Mouse (Mus musculus): Measurements from ENCODE around the gene Cend1. TPM values are rescaled to one million over a fixed set of nuclear protein-coding genes. Genes with fewer than 3 reads are reported as not detected.
"Not testable (repeated sequence)": the region's sequence is repeated elsewhere in the genome, so short reads cannot be mapped to it uniquely, and the experiment has no call there.

Cend1 gene
- total RNA-seq, 2 experiments from 2014 or later, result 288 to 314 TPM

DNA sequence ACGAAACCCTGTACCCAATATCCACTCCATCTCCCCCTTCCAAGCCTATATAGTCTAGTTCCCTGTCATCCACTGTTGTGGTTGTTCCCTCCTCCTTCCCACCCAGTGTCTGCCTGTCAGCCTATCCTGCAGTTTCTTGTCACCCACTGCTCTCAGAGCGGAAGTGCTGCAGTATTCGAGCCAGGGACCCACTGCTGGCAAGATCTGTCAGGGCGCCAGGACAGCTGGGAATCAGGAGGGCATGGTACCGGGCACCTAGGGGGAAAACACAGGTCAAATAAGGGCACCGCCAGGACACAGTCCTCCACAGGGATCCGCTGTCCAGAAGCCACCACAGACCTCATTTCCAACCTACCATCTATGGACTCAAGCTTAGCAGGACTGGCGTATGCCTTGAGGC lies 18.7 kb downstream of the Cend1 start:
- intact Hi-C loops (cut with DNase I), result loop anchor here (2.0 to 5.0 kb wide), 2 partner anchors 47 to 114 kb away; partner anchors contain the start of gene Pnpla2
- DNase-seq (ENCODE audit: low spot score in 2 of 2), result no peak

DNA sequence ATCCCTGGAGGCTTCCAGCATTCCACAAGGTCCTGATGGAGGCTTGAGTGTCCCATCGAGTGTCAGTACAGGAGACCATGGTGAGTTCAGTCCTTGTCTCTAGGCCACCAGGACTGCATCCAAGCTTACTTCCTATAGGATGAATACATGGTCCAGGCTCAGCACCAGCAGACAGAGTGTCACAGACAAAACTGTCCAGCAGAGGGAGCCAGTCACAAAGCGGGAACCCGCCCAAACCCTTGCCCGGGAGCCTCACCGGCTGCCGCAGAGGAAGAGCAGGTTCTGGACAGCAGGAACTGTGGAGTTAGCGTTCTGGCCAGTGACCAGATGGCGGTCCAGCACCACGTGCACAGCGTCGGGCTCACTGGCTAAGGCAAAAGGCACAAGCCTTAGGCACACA lies 20.5 kb downstream of the Cend1 start:
- intact Hi-C loops (cut with DNase I), result no loop called here
- DNase-seq (ENCODE audit: low spot score in 2 of 2), result peak; percentile 85 to 89

DNA sequence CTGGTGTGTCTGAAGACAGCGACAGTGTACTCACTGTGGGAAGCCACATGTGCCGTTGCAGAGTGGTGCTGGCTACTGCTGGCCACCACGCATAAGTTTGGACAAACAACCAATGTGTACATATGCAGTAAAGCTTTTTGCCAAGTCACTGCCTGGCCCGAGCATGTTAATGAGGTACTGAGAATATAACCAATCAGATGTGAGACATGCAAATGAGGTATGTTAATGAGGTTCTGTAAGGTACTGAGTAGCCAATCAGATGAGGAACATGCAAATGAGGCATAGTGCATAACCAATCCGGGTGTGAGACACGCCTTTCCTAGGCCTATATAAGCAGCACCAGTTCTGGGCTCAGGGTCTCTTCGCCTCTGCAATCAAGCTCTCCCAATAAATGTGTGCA lies 21.6 kb downstream of the Cend1 start:
- intact Hi-C loops (cut with DNase I); DNase-seq (ENCODE audit: low spot score in 2 of 2): not testable (repeated sequence)

DNA sequence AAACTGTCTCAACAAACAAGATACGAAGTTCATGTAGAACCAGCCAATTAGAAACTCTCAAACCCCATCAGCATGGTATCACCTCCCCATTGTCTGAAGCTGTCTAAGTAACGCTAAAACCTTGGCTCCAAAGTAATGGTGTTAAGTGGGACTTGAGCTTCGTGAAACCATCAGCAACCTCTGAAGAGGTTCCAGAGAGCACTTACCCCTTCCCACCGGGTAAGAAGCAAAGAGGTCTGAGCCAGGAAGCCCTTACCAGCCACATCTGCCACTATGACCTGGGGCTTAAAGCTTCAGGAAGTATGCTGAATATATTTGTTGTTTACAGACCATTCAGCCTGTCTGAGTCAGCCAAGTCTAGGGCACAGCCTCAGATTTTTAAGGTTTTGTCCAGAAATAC lies 23.8 kb downstream of the Cend1 start:
- intact Hi-C loops (cut with DNase I), result no loop called here
- no peak for DNase-seq (ENCODE audit: low spot score in 2 of 2)

DNA sequence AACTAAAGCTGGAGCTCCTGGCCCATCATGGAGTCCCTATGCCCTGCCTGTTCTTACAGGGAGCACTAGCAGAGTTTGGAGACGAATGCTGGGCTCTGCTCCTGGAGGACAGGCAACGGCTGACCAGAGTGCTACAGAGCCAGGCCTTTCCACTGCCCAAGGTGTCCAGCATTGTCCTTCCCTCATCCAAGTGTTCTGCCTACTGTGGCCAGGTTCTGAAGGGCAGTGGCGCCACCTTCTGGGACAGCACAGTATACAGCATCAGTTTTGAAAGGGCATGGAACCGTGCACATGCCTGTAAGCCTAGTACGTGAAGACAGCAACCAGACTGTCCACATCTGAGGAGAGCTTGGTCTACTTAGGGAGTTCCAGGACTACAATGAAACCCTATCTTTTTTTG lies 26.0 kb downstream of the Cend1 start:
- intact Hi-C loops (cut with DNase I), result no loop called here
- DNase-seq (ENCODE audit: low spot score in 2 of 2), result no peak

DNA sequence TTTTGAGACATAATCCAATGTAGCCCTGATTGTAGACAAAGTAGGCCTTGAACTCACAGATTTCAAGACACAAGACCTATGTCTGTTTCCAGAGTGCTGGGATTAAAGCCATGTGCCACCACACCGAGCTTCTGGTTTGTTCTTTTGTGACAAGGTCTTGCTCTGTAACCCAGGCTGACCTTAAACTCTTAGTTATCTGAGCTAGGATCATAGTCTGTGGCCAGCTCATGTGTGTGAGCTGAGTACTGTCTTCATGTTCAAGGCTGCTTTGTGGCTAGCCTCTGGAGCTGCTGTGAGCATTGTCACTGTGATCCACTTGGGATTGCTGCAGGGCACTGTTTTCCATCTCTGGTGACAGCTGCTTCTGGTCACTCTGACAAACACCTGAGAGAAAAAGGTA lies 33.9 kb downstream of the Cend1 start:
- intact Hi-C loops (cut with DNase I), result no loop called here
- DNase-seq (ENCODE audit: low spot score in 2 of 2), result no peak

DNA sequence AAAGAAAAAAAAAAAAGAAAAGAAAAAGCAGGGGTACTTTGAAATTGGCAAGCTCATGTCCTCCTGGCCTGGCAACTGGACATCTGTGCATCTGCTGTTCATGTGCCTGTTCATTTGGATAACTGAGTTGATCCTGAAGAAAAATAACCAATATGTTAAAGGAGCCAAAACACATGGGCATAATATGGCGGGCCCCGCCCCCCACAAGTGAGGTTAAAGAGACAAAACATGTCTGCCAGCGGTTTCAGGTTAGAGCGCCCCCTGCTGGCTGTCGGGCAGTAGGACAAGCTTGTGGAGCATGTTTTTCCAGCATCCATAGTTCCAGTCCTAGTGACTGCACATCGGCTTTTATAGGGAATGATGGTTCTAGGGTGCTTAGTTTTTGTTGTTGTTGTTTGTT lies 34.5 kb downstream of the Cend1 start:
- DNase-seq (ENCODE audit: low spot score in 2 of 2), result peak in 1 of 2 experiments; percentile 43
- intact Hi-C loops (cut with DNase I), result no loop called here

DNA sequence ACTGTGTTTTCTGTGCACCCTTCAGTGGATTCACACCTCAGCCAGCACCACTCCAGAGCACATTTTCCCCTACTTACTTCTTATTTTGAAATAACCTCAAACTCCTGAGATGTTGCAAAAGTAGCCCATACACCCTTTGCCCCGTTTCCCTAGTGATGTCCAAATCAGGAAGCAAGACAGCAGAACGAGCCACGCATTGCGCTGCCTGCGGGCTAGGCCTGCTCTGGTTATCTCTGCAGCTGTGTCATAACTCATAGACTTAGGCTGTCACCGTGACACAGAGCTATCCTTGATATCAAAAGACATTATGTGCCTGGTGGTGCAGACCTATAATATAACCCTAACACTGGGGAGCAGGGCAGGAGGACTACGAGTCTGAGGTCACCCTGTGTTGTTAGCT lies 35.1 kb downstream of the Cend1 start:
- DNase-seq (ENCODE audit: low spot score in 2 of 2), result no peak
- intact Hi-C loops (cut with DNase I), result no loop called here

DNA sequence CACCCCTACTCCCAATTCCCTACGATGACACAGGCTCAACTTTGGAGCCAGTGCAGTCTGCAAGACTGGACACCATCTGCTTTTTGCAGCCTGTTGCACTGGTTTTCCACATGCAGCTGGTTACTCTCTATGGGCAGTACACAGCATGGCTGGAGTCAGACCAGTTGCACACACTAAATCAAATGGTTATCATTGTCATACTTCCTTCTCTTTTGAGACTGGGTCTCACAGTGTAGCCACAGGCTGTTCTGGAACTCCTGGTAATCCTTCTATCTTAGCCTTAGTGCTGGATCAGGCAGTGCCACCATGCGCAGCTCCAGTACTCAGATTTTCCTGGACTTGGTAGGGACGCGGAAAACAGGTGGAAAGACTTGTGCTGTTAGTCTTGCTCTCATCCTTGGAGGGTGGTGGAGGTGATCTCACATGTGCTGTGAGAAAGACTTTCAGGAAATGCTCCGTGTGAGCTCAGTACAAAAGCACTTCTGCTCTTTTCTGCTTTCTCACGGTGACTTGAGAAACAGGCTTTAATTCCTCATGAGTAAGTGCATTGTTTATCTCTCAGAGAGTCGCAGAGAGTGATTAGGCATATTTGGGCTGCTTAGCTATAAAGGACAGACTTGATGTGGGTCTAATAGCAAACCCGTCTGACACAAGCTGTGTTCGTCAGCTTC lies 36.6 kb downstream of the Cend1 start:
- intact Hi-C loops (cut with DNase I), result no loop called here
- no peak for DNase-seq (ENCODE audit: low spot score in 2 of 2)

DNA sequence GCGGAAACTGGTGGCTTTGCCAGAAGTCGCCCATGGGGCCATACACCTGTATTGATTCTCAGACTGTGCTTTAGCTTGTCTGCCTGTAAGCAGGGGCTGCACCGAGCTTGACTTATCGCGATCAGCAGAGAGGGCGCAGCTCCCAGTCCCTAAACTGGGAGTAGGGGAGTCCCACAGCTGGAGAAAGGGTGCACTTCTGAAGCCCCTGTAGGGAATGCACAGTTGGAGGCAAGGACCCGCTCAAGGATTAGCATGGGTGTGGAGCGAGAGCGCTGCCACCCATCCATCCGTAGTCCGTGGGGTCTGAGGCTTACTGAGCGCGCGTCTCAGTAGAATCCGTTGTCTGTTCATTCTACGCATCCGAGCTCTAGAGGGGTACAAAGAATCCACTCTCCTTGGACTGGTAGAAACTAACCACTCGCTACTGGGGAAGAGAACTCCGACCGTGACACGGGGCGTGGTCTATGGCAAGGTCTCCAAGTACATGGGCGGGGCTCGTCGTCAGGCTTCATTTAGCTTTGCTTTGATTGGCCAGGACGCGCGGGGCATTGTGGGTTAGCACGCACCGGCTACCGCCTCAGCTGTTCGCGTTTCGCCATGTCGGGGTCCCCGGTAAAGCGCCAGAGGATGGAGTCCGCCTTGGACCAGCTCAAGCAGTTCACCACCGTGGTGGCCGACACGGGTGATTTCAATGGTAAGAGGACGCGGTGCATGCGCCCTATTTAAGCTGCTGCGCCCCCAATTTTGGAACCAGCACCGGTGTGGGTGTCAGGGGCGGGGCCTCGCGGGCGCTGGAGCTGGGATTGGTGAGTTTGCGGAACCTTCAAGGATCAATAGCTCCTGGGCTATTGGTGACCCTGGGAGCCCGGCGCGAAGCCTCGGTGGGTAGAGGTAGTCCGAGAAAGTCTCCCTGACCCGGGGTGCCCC lies 37.4 kb downstream of the Cend1 start, which contains the start of gene Taldo1:
TSS of gene Taldo1 (plus strand) at position 575 of the 927 bp plus-strand sequence.
- peak; percentile 97 for DNase-seq (ENCODE audit: low spot score in 2 of 2)
- intact Hi-C loops (cut with DNase I), result no loop called here

DNA sequence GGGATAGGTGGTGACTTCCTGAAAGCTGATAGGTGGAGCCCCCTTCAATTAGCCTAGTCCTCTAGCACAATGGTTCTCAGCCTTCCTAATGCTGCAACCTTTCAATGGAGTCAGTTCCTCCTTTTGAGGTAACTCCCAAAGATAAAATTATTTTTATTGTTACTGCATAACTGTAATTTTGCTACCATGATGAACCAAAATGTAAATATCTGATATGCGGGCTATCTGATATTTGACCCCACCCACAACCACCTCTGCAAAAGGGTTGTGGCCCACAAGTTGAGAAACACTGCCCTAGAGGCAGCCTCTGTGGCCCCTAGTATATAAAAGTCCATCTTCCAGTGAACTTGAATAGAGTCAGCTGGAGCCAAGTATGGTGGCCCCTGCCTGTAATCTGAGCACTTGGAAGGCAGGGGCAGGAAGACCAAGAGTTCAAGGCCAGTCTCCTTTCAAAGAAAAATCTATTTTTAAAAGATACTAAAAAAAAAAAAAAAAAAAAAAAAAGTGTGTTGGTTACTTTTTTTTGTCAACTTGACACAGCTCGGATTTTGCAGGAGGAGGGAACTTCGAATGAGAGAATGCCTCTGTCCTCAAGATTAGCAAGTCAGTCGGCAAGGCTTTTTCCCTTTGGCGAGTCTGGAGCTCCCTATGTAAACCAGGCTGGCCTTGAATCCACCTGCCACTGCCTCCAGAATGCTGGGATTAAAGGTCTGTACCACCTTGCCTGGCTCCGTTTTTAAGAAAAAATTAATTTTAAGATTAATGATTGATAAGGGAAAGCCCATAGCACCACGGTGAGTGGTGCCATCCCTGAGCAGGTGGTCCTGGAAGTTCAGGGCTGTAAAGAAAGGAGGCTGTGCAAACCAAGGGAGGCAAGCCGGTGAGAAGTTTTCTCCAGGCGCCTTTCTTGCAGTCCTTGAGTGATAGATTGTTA lies 38.7 kb downstream of the Cend1 start:
- no peak for DNase-seq (ENCODE audit: low spot score in 2 of 2)

DNA sequence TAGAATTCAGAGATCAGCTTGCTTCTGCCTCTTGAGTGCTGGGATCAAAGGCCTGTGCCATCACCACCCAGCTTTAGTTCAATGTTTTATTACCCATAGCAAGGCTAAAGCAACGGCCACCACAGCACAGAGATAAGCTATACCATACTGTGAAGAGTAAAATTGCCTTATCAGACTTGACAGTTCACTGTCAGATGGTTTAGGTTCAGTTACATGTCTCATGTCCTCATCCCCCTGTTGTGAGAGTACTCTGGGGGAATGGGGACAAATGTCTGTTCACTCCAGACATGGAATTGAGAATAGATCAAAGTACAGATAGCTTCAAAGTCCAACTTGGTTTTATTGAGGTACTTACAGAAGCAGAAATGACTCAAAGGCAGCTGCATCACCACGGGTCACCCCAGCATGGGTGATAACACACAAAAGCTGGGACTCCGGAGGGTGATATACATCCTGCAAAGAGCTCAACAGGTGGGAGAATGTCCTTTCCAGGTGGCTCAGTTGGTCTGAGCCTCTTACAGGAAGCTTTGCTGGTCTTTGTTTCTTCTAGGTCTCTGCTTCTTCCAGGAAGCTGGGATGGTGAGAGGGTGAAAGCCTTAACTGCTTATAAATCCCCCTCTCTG lies 40.7 kb downstream of the Cend1 start:
- intact Hi-C loops (cut with DNase I), result no loop called here
- DNase-seq (ENCODE audit: low spot score in 2 of 2), result no peak

More for the DNA sequence above, 38.7 kb downstream of the Cend1 start:
- intact Hi-C loops (cut with DNase I), result no loop called here

DNA sequence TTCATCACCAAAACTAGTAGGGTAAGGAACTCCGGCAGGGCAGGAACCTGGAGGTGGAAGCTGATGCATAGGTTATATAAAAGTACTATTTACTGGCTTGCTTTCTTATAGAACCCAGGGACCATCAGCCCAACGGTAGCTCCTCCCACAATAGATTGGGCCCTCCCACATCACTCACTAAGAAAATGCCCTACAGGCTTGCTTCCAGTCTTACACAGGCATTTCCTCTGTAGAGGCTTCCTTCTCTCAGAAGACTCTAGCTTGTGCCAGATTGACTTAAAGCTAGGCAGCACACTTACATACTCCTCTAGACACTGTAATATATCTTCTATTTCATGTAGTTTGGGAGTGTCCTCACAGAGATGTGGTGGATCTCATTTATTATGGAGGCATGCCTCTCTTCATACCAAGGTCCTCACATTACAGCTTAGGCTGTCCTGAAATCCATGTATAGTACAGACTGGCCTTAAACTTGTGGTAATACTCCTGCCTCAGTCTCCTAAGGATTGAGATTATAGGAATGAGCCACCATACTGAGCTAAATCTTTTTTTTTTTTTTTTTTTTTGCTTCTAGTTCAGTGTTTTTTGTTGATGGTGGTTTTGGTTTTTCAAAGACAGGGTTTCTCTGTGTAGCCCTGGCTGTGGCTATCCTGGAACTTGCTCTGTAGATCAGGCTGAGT lies 41.3 kb downstream of the Cend1 start:
- intact Hi-C loops (cut with DNase I), result no loop called here
- no peak for DNase-seq (ENCODE audit: low spot score in 2 of 2)

DNA sequence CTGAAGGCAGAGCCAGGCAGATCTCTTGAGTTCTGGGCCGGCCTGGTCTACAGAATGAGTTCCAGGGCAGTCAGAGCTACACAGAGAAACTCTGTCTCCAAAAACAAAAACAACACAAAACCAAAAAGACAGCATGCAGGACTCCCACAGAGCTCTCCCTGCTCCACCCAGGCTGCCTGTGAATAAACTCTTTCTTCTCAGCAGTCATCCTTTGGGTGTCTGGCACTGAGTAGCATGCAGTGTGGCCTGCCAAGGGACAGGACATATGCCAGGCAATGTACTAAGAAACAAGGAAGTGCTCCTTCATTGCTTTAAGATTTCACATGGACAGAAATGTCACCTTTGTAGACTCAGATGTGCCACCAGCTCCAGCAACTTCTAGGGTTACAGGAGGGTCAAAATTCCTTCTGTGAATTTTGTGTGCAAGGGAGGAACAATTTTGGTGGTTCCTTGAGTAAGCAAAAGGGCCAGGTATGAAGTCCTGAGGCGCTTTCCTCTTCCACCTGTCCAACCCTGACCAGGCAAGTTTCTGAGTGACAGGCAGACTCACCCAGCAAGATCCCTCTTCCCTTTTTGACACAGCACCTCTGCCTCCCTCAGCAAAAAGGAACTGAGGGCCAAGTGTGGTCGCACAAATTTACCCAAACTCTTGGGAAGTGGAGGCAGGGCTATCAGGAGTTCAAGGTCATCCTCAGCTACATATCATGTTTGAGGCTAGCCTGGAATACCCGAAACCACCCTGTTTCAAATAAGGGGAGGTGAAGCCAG lies 48.0 kb downstream of the Cend1 start:
- intact Hi-C loops (cut with DNase I), result no loop called here
- peak in 1 of 2 experiments; percentile 13 for DNase-seq (ENCODE audit: low spot score in 2 of 2)

DNA sequence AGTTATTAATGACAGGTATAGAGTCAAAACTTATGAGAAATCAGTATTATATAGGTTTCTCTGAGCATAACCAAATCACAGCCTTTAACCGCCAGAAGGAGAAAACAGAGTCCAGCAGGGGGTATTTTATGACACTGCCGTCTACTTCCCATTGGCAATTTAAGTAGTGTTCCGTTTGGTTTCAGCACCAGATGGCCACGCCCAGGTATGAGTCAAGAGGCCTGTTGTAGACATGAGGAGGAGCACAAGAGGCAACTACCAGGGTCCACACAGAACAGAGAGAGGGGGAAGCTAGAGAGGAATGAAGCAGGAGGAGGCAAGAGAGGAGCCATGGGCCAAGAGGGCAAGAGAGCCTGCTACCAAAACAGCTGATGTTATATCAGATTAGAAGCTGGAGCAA lies 49.7 kb downstream of the Cend1 start:
- intact Hi-C loops (cut with DNase I), result no loop called here
- no peak for DNase-seq (ENCODE audit: low spot score in 2 of 2)
